Mouse (Mus musculus) bone marrow macrophage, adult 2 months (primary cell): ENCODE results near the gene S100b.

ENCODE experiments used
- CTCF ChIP-seq: IDR thresholded peaks from 2 replicates; pipeline ENCODE4 v1.5.1; 2012; ENCODE audit warnings: low read depth, mild to moderate bottlenecking, low read length, moderate library complexity
- POLR2A ChIP-seq: IDR thresholded peaks from 2 replicates; pipeline ENCODE4 v1.6.1; 2012; ENCODE audit warnings: mild to moderate bottlenecking, low read depth, low read length, borderline replicate concordance

GRCm38 (mm10) chr10:76275256-76275655 lies 21.6 kb downstream of the S100b start:
- TF ChIP-seq CTCF: no peak
- no peak for TF ChIP-seq POLR2A
